14 mouse cellular contexts compared by ENCODE assay signal in the genomic region with DNA sequence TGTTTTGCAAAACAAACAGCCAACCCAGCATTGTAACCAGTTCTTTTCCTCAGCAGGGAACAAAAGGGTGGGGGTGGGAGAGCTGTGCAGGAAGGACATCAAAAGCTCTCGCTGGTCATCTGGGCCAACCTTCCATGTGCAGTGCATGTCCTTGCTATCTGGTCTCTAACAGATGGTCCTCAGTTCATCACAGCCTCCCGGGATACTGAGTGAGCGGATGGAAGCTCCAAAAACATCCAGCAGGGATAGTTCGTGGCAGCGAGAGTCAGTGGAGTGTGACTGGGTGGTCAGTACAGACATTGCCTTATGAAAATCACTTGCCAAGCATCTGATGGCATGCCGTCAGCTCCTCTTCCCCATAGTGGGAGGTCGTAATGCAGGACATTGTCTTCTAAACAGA.
A peak's percentile ranks its signal among the peaks of the same experiment; 100 is the strongest.
DNase-seq lines count a peak whose midpoint lies in the region; ATAC-seq lines count a peak whose summit lies in the region.
"Had no signal": no experiment of that assay in that cellular context is flagged by ENCODE, and none has a peak within 500 bp of the region (broad histone marks: within the 10 kb centered on the region; RNA-seq: fewer than 3 reads in every experiment).

No protein-coding gene starts in this region.

- peaks cover 79% of the 10 kb centered on the region for H3K4me1 ChIP-seq in forebrain, embryonic 12.5 days
- peaks cover 38% of the 10 kb centered on the region for H3K4me1 ChIP-seq in forebrain, embryonic 15.5 days
- H3K4me1 ChIP-seq in hindbrain, embryonic 12.5 days, result peaks cover 82% of the 10 kb centered on the region
- peaks cover 28% of the 10 kb centered on the region for H3K4me1 ChIP-seq in hindbrain, embryonic 11.5 days (replicated peaks; ENCODE audit: control insufficient read depth, insufficient read depth, low read length)
- H3K4me1 ChIP-seq in midbrain, embryonic 15.5 days, result peaks cover 50% of the 10 kb centered on the region

- no peak for DNase-seq in hindbrain, embryonic 11.5 days (ENCODE audit: low spot score)
- peak; percentile 56 to 57 for DNase-seq in cerebellum, postnatal 25 days
- DNase-seq in left cerebral cortex, postnatal 25 days (ENCODE audit: low spot score in 2 of 2), result no peak
- DNase-seq in ovary, postnatal 36 days (ENCODE audit: low spot score), result no peak
- DNase-seq: adrenal gland, adult 8-10 months; gastrocnemius, postnatal 25 days; kidney, postnatal 4 days; lung, adult 2 months; right cerebral cortex, postnatal 14 days had no signal

- no peaks in the 10 kb centered on the region for H3K27me3 ChIP-seq in forebrain, embryonic 12.5 days
- H3K27me3 ChIP-seq in forebrain, embryonic 15.5 days, result no peaks in the 10 kb centered on the region
- no peaks in the 10 kb centered on the region for H3K27me3 ChIP-seq in hindbrain, embryonic 12.5 days
- no peaks in the 10 kb centered on the region for H3K27me3 ChIP-seq in hindbrain, embryonic 11.5 days (ENCODE audit: control insufficient read depth, insufficient read depth, low read length)
- H3K27me3 ChIP-seq in midbrain, embryonic 15.5 days (replicated peaks), result no peaks in the 10 kb centered on the region
- H3K27me3 ChIP-seq: neural tube, embryonic 15.5 days had no signal

- H3K4me3 ChIP-seq in forebrain, embryonic 12.5 days (replicated peaks), result no peak overlapping the region
- H3K4me3 ChIP-seq in forebrain, embryonic 15.5 days, result no peak overlapping the region
- H3K4me3 ChIP-seq in hindbrain, embryonic 12.5 days, result no peak overlapping the region
- no peak overlapping the region for H3K4me3 ChIP-seq in hindbrain, embryonic 11.5 days (ENCODE audit: low read depth, low read length)
- no peak overlapping the region for H3K4me3 ChIP-seq in midbrain, embryonic 15.5 days
- H3K4me3 ChIP-seq: neural tube, embryonic 15.5 days had no signal

- H3K27ac ChIP-seq in forebrain, embryonic 12.5 days, result 0 out of 2 replicates have a peak overlapping the region, but pooled peaks have one; percentile 36
- H3K27ac ChIP-seq in forebrain, embryonic 15.5 days (replicated peaks), result no peak overlapping the region
- H3K27ac ChIP-seq in hindbrain, embryonic 12.5 days, result peak overlapping the region; percentile 12; the same call in 1 of the 2 replicates
- H3K27ac ChIP-seq in hindbrain, embryonic 11.5 days (ENCODE audit: low read depth, low read length), result no peak overlapping the region
- H3K27ac ChIP-seq in midbrain, embryonic 15.5 days, result 0 out of 2 replicates have a peak overlapping the region, but pooled peaks have one; percentile 3
- H3K27ac ChIP-seq: neural tube, embryonic 15.5 days had no signal

- WGBS in forebrain, embryonic 12.5 days, result 73% methylated on average over 7 of the region's 7 CpGs
- 70% methylated on average over 7 of the region's 7 CpGs for WGBS in forebrain, embryonic 15.5 days
- WGBS in hindbrain, embryonic 12.5 days, result 46% methylated on average over 7 of the region's 7 CpGs
- WGBS in hindbrain, embryonic 11.5 days, result 57% methylated on average over 7 of the region's 7 CpGs
- WGBS in midbrain, embryonic 15.5 days, result 44% methylated on average over 7 of the region's 7 CpGs

- no peaks in the 10 kb centered on the region for H3K9me3 ChIP-seq in forebrain, embryonic 12.5 days
- no peaks in the 10 kb centered on the region for H3K9me3 ChIP-seq in forebrain, embryonic 15.5 days
- H3K9me3 ChIP-seq in hindbrain, embryonic 12.5 days (replicated peaks), result no peaks in the 10 kb centered on the region
- H3K9me3 ChIP-seq in hindbrain, embryonic 11.5 days (ENCODE audit: control insufficient read depth, low read length), result no peaks in the 10 kb centered on the region
- H3K9me3 ChIP-seq in midbrain, embryonic 15.5 days, result no peaks in the 10 kb centered on the region
- H3K9me3 ChIP-seq: neural tube, embryonic 15.5 days had no signal

- H3K9ac ChIP-seq in forebrain, embryonic 12.5 days, result no peak overlapping the region
- no peak overlapping the region for H3K9ac ChIP-seq in forebrain, embryonic 15.5 days (replicated peaks)
- H3K9ac ChIP-seq in hindbrain, embryonic 12.5 days, result no peak overlapping the region
- no peak overlapping the region for H3K9ac ChIP-seq in hindbrain, embryonic 11.5 days (ENCODE audit: low read depth, low read length)
- no peak overlapping the region for H3K9ac ChIP-seq in midbrain, embryonic 15.5 days
- H3K9ac ChIP-seq: neural tube, embryonic 15.5 days had no signal

- intact Hi-C loops in left cerebral cortex, postnatal 25 days (cut with DNase I), result no loop called here

- H3K36me3 ChIP-seq in forebrain, embryonic 12.5 days (replicated peaks), result peaks cover 5% of the 10 kb centered on the region; the same call in 1 of the 2 replicates
- no peaks in the 10 kb centered on the region for H3K36me3 ChIP-seq in forebrain, embryonic 15.5 days
- no peaks in the 10 kb centered on the region for H3K36me3 ChIP-seq in hindbrain, embryonic 12.5 days
- no peaks in the 10 kb centered on the region for H3K36me3 ChIP-seq in hindbrain, embryonic 11.5 days (ENCODE audit: control insufficient read depth, insufficient read depth, low read length)
- no peaks in the 10 kb centered on the region for H3K36me3 ChIP-seq in midbrain, embryonic 15.5 days (replicated peaks)
- H3K36me3 ChIP-seq: neural tube, embryonic 15.5 days had no signal

- ATAC-seq in forebrain, embryonic 12.5 days (ENCODE audit: low FRiP score), result no peak
- ATAC-seq in forebrain, embryonic 15.5 days (replicated peaks), result no peak
- ATAC-seq in hindbrain, embryonic 12.5 days (ENCODE audit: low FRiP score), result no peak
- no peak for ATAC-seq in hindbrain, embryonic 11.5 days (ENCODE audit: low FRiP score)
- no peak for ATAC-seq in midbrain, embryonic 15.5 days (replicated peaks)

- no peak overlapping the region for H3K4me2 ChIP-seq in forebrain, embryonic 12.5 days
- no peak overlapping the region for H3K4me2 ChIP-seq in forebrain, embryonic 15.5 days (replicated peaks)
- no peak overlapping the region for H3K4me2 ChIP-seq in hindbrain, embryonic 12.5 days (replicated peaks)
- no peak overlapping the region for H3K4me2 ChIP-seq in hindbrain, embryonic 11.5 days (replicated peaks; ENCODE audit: low read depth, low read length)
- H3K4me2 ChIP-seq in midbrain, embryonic 15.5 days, result no peak overlapping the region
- H3K4me2 ChIP-seq: neural tube, embryonic 15.5 days had no signal

Comparison
In these comparisons a context has a peak if more than half of its experiments do, and no peak if none do; other contexts are left out.
1. H3K27ac ChIP-seq: peak in forebrain, embryonic 12.5 days (single experiment), hindbrain, embryonic 12.5 days (single experiment) and midbrain, embryonic 15.5 days (single experiment); none in forebrain, embryonic 15.5 days (single experiment) and hindbrain, embryonic 11.5 days (single experiment).
2. DNase-seq: peak in cerebellum, postnatal 25 days (2 of 2); none in hindbrain, embryonic 11.5 days (single experiment), left cerebral cortex, postnatal 25 days (0 of 2) and ovary, postnatal 36 days (single experiment).